ENCODE assay signal across 33 mouse cellular contexts in genomic region chr12:70156222-70156621, GRCm38 (mm10). TPM values are rescaled to one million over a fixed set of nuclear protein-coding genes. Genes with fewer than 3 reads are reported as not detected.
DNase-seq lines count a peak whose midpoint lies in the region; ATAC-seq and TF ChIP-seq lines count a peak whose summit lies in the region.
"Had no signal": no experiment of that assay in that cellular context is flagged by ENCODE, and none has a peak within 500 bp of the region (broad histone marks: within the 10 kb centered on the region; RNA-seq: fewer than 3 reads in every experiment).

No protein-coding gene starts in this region.

- H3K27ac ChIP-seq in hindbrain, postnatal 0 days, result no peak overlapping the region
- H3K27ac ChIP-seq in hindbrain, embryonic 16.5 days (ENCODE audit: low read depth, low read length), result no peak overlapping the region
- H3K27ac ChIP-seq: heart, embryonic 10.5 days; hindbrain, embryonic 10.5 days; hindbrain, embryonic 15.5 days; intestine, embryonic 15.5 days; limb, embryonic 12.5 days; liver, embryonic 15.5 days had no signal

- H3K4me2 ChIP-seq in hindbrain, postnatal 0 days (ENCODE audit: low read depth, low read length), result no peak overlapping the region
- H3K4me2 ChIP-seq in hindbrain, embryonic 16.5 days (ENCODE audit: low read length), result no peak overlapping the region
- H3K4me2 ChIP-seq: hindbrain, embryonic 15.5 days; intestine, embryonic 15.5 days; limb, embryonic 12.5 days; liver, embryonic 15.5 days; lung, embryonic 14.5 days; midbrain, embryonic 13.5 days had no signal

- WGBS in hindbrain, postnatal 0 days, result 41% methylated on average over 6 of the region's 6 CpGs
- WGBS in hindbrain, embryonic 16.5 days, result 52% methylated on average over 6 of the region's 6 CpGs

- no peaks in the 10 kb centered on the region for H3K36me3 ChIP-seq in hindbrain, postnatal 0 days (ENCODE audit: insufficient read depth, low read length)
- no peaks in the 10 kb centered on the region for H3K36me3 ChIP-seq in hindbrain, embryonic 16.5 days (ENCODE audit: control insufficient read depth, insufficient read depth, low read length)
- H3K36me3 ChIP-seq: heart, embryonic 10.5 days; hindbrain, embryonic 10.5 days; hindbrain, embryonic 15.5 days; intestine, embryonic 15.5 days; limb, embryonic 12.5 days; liver, embryonic 15.5 days; midbrain, embryonic 13.5 days had no signal

- H3K27me3 ChIP-seq in hindbrain, postnatal 0 days (ENCODE audit: insufficient read depth, low read length), result no peaks in the 10 kb centered on the region
- H3K27me3 ChIP-seq in hindbrain, embryonic 16.5 days (replicated peaks; ENCODE audit: control insufficient read depth, insufficient read depth, low read length), result no peaks in the 10 kb centered on the region
- H3K27me3 ChIP-seq: hindbrain, embryonic 15.5 days; intestine, embryonic 15.5 days; limb, embryonic 12.5 days; liver, embryonic 15.5 days; midbrain, embryonic 13.5 days had no signal

- no peaks in the 10 kb centered on the region for H3K9me3 ChIP-seq in hindbrain, postnatal 0 days (ENCODE audit: low read length)
- H3K9me3 ChIP-seq in hindbrain, embryonic 16.5 days (ENCODE audit: control insufficient read depth, low read length), result no peaks in the 10 kb centered on the region
- H3K9me3 ChIP-seq: heart, embryonic 10.5 days; hindbrain, embryonic 10.5 days; hindbrain, embryonic 15.5 days; intestine, embryonic 15.5 days; limb, embryonic 12.5 days; liver, embryonic 15.5 days; midbrain, embryonic 13.5 days had no signal

- no peak for ATAC-seq in hindbrain, postnatal 0 days
- no peak for ATAC-seq in hindbrain, embryonic 16.5 days
- ATAC-seq in common myeloid progenitor, adult 5-6 weeks (replicated peaks; ENCODE audit: low read depth, poor library complexity, severe bottlenecking), result peak; percentile 62; the same call in 1 of the 2 replicates
- ATAC-seq: activated CD4-positive, CD25-positive, alpha-beta regulatory T cell, adult 4 months; forebrain, postnatal 0 days; intestine, embryonic 15.5 days had no signal

- no peaks in the 10 kb centered on the region for H3K4me1 ChIP-seq in hindbrain, postnatal 0 days (ENCODE audit: insufficient read depth, low read length)
- no peaks in the 10 kb centered on the region for H3K4me1 ChIP-seq in hindbrain, embryonic 16.5 days (ENCODE audit: control insufficient read depth, insufficient read depth, low read depth, low read length)
- H3K4me1 ChIP-seq: hindbrain, embryonic 10.5 days; hindbrain, embryonic 15.5 days; intestine, embryonic 15.5 days; limb, embryonic 12.5 days; liver, embryonic 15.5 days had no signal

- intact Hi-C loops in gastrocnemius, postnatal 14 days (cut with DNase I; ENCODE audit: low total_unique reads), result no loop called here

- TF ChIP-seq CTCF in hindbrain, postnatal 0 days (IDR thresholded peaks at IDR 0.05; ENCODE audit: low read depth), result no peak

- no peak overlapping the region for H3K9ac ChIP-seq in hindbrain, postnatal 0 days (replicated peaks; ENCODE audit: low read length)
- H3K9ac ChIP-seq in hindbrain, embryonic 16.5 days (ENCODE audit: low read depth, low read length), result no peak overlapping the region
- H3K9ac ChIP-seq: forebrain, postnatal 0 days; hindbrain, embryonic 15.5 days; intestine, embryonic 15.5 days; limb, embryonic 12.5 days; liver, embryonic 15.5 days; lung, embryonic 14.5 days; midbrain, embryonic 13.5 days had no signal

- DNase-seq in hindbrain, postnatal 0 days (ENCODE audit: low spot score), result peak; percentile 33
- DNase-seq in 416B (ENCODE audit: low read depth) (peak; percentile 43), A20 (ENCODE audit: low read depth, low spot score) (peak; percentile 35)
- no peak for DNase-seq in layer of hippocampus, postnatal 14 days (ENCODE audit: low spot score in 2 of 2)
- DNase-seq in right cerebral cortex, adult 2 months (ENCODE audit: low spot score in 2 of 2), result no peak
- no peak for DNase-seq in gastrocnemius, postnatal 14 days
- DNase-seq: adrenal gland, adult 2 months; cerebellum, adult 11 months; cerebellum, adult 9-11 months; forebrain, postnatal 0 days; heart, adult 11 months; kidney, adult 2 months; kidney, postnatal 36 days; layer of hippocampus, postnatal 36 days; lung, embryonic 14.5 days; lung, postnatal 14 days had no signal

- no peak overlapping the region for H3K4me3 ChIP-seq in hindbrain, postnatal 0 days (ENCODE audit: low read length)
- no peak overlapping the region for H3K4me3 ChIP-seq in hindbrain, embryonic 16.5 days (ENCODE audit: low read length)
- H3K4me3 ChIP-seq: erythroblast, embryonic 14.5 days; heart, embryonic 10.5 days; hindbrain, embryonic 10.5 days; hindbrain, embryonic 15.5 days; intestine, embryonic 15.5 days; limb, embryonic 12.5 days; liver, embryonic 15.5 days; midbrain, embryonic 13.5 days had no signal

RNA-seq across cellular contexts. Expression of gene Abhd12b, which starts 2.3 kb away (rescaled TPM):
- total RNA-seq in hindbrain, postnatal 0 days (2014; rRNA removed), result 0.14 TPM in 1 of 2 replicates, not detected in the other
- not detected in 2 replicates for polyA plus RNA-seq in hindbrain, postnatal 0 days (2015; fragmentation: Nextera tagmentation; extraction: Ambion mirVana)
- polyA plus RNA-seq in hindbrain, embryonic 16.5 days (2015; fragmentation: Nextera tagmentation; extraction: Ambion mirVana), result 0.18 and 0.27 TPM in 2 replicates
- total RNA-seq in common myeloid progenitor, adult 5-6 weeks (2017), result not detected in 2 replicates
- not detected for total RNA-seq in layer of hippocampus, postnatal 14 days (2021)
- not detected for total RNA-seq in gastrocnemius, postnatal 14 days (2021)
- total RNA-seq: adrenal gland, adult 2 months; forebrain, postnatal 0 days; gastrocnemius, adult 8-10 months; layer of hippocampus, adult 8-10 months; liver, adult 2 months had no signal
- polyA plus RNA-seq: adrenal gland, adult 2 months; erythroblast, embryonic 14.5 days; forebrain, embryonic 11.5 days; heart, embryonic 10.5 days; heart, embryonic 16.5 days; hindbrain, embryonic 10.5 days; hindbrain, embryonic 15.5 days; kidney, adult 2 months; limb, embryonic 12.5 days; liver, adult 2 months; liver, embryonic 15.5 days; neural tube, embryonic 11.5 days had no signal

RNA-seq across cellular contexts. Expression of gene Nin, which starts 42.7 kb away (rescaled TPM):
- total RNA-seq in hindbrain, postnatal 0 days (2014; rRNA removed), result 18.9 and 24.2 TPM in 2 replicates
- polyA plus RNA-seq in hindbrain, postnatal 0 days (2015; fragmentation: Nextera tagmentation; extraction: Ambion mirVana), result 6.1 and 6.2 TPM in 2 replicates
- polyA plus RNA-seq in hindbrain, embryonic 16.5 days (2015; fragmentation: Nextera tagmentation; extraction: Ambion mirVana), result 9.4 and 10.8 TPM in 2 replicates
- 91.7 and 99.8 TPM in 2 replicates for total RNA-seq in common myeloid progenitor, adult 5-6 weeks (2017)
- 10 to 100 TPM; 55.1 to 55.9 TPM for total RNA-seq in layer of hippocampus, postnatal 14 days (2021)
- total RNA-seq in gastrocnemius, postnatal 14 days (2021), result 10 to 100 TPM; 21.0 to 32.1 TPM

Comparison
In these comparisons a context has a peak if more than half of its experiments do, and no peak if none do; other contexts are left out.
1. DNase-seq: peak in hindbrain, postnatal 0 days (single experiment), 416B (single experiment) and A20 (single experiment); none in layer of hippocampus, postnatal 14 days (0 of 2), right cerebral cortex, adult 2 months (0 of 2) and gastrocnemius, postnatal 14 days (single experiment).